Mouse (Mus musculus): ENCODE measurements around the gene Aen. TPM values are rescaled to one million over a fixed set of nuclear protein-coding genes. Genes with fewer than 3 reads are reported as not detected.

The Aen gene
- polyA plus RNA-seq, 1 experiment from 2014 or later, result 15.1 TPM

- peaks cover 45% of the 10 kb centered on the region for H3K27me3 ChIP-seq (ENCODE audit: insufficient read depth, low read length)
- H3K4me2 ChIP-seq (ENCODE audit: low read depth, low read length), result no peak overlapping the region
- no peak overlapping the region for H3K27ac ChIP-seq (ENCODE audit: low read depth)
- no peaks in the 10 kb centered on the region for H3K4me1 ChIP-seq (ENCODE audit: insufficient read depth)
- 75% methylated on average over 4 of the region's 4 CpGs for WGBS (ENCODE audit: insufficient replicate concordance)
- no peak overlapping the region for H3K4me3 ChIP-seq (ENCODE audit: low read depth, low read length)
- H3K9me3 ChIP-seq (ENCODE audit: low read length), result no peaks in the 10 kb centered on the region
- DNase-seq (no peak), ATAC-seq (no peak)
- H3K9ac ChIP-seq (replicated peaks), result no peak overlapping the region
- H3K36me3 ChIP-seq (replicated peaks; ENCODE audit: insufficient read depth, low read length), result no peaks in the 10 kb centered on the region
- TF ChIP-seq EP300 (IDR thresholded peaks at IDR 0.05; ENCODE audit: low read depth) (no peak), CTCF (IDR thresholded peaks at IDR 0.05; ENCODE audit: low read depth) (no peak)
Observed at GRCm38 (mm10) chr7:78886496-78886895, 9.2 kb upstream of the Aen start.

DNA sequence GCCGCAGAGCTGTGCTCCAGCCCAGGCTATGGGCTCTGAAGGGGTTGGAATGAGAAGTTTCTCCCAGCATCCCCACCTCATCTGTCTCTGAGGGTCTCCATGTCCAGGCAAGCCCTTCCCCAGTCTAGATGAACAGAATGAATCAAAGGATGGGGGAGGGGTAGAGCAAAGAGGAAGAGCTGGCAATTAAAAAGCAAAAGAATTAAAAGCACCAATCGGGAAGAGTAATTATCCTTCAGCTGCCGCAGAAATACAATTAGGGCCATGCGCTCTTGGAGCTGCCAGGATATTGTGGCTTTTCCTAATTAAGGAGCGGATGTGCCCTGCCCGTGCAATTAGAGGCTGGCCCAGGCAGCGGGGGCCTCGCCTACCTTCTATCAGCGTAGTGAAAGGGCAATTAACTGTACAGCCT is 8.2 kb upstream of the Aen start:
- H3K9me3 ChIP-seq (ENCODE audit: low read length), result no peaks in the 10 kb centered on the region
- H3K27me3 ChIP-seq (ENCODE audit: insufficient read depth, low read length), result peaks cover 38% of the 10 kb centered on the region
- no peak overlapping the region for H3K9ac ChIP-seq (replicated peaks)
- no peaks in the 10 kb centered on the region for H3K36me3 ChIP-seq (replicated peaks; ENCODE audit: insufficient read depth, low read length)
- DNase-seq (no peak), ATAC-seq (no peak)
- WGBS (ENCODE audit: insufficient replicate concordance), result 70% methylated on average over 9 of the region's 9 CpGs
- no peak overlapping the region for H3K4me3 ChIP-seq (ENCODE audit: low read depth, low read length)
- TF ChIP-seq EP300 (IDR thresholded peaks at IDR 0.05; ENCODE audit: low read depth) (no peak), CTCF (IDR thresholded peaks at IDR 0.05; ENCODE audit: low read depth) (no peak)
- H3K4me1 ChIP-seq (ENCODE audit: insufficient read depth), result no peaks in the 10 kb centered on the region
- H3K4me2 ChIP-seq (ENCODE audit: low read depth, low read length), result no peak overlapping the region
- no peak overlapping the region for H3K27ac ChIP-seq (ENCODE audit: low read depth)

DNA sequence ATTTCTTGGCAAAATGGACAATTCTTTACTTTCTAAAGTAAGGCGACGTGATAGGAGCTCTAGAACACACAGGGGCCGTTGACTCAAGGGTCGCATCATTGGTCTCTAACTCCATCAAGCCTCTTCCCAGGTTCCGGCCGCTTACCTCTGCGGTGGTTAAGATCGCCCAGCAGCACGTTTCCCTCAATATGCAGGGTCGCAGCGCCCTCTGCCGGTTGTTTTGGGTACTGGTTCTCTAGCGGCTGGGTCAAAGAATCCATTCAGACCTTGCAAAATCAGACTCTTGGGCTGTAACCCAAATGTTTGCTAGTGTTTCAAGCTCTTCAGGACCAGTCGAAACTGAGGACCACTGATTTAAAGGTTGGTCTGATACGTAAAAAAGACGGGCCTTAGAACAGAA is 5.0 kb upstream of the Aen start:
- TF ChIP-seq CTCF (IDR thresholded peaks at IDR 0.05; ENCODE audit: low read depth) (peak; percentile 98), EP300 (IDR thresholded peaks at IDR 0.05; ENCODE audit: low read depth) (no peak)
- ATAC-seq, result peak; percentile 38; the same call in 1 of the 2 replicates
- DNase-seq, result peak; percentile 93
- WGBS (ENCODE audit: insufficient replicate concordance), result 2% methylated on average over 16 of the region's 16 CpGs
- H3K4me1 ChIP-seq (ENCODE audit: insufficient read depth), result peaks cover 4% of the 10 kb centered on the region
- no peak overlapping the region for H3K9ac ChIP-seq (replicated peaks)
- peaks cover 10% of the 10 kb centered on the region; the same call in 1 of the 2 replicates for H3K27me3 ChIP-seq (ENCODE audit: insufficient read depth, low read length)
- H3K9me3 ChIP-seq (ENCODE audit: low read length), result no peaks in the 10 kb centered on the region
- H3K27ac ChIP-seq (ENCODE audit: low read depth), result no peak overlapping the region
- H3K4me3 ChIP-seq (ENCODE audit: low read depth, low read length), result no peak overlapping the region
- no peaks in the 10 kb centered on the region for H3K36me3 ChIP-seq (replicated peaks; ENCODE audit: insufficient read depth, low read length)
- no peak overlapping the region for H3K4me2 ChIP-seq (ENCODE audit: low read depth, low read length)

DNA sequence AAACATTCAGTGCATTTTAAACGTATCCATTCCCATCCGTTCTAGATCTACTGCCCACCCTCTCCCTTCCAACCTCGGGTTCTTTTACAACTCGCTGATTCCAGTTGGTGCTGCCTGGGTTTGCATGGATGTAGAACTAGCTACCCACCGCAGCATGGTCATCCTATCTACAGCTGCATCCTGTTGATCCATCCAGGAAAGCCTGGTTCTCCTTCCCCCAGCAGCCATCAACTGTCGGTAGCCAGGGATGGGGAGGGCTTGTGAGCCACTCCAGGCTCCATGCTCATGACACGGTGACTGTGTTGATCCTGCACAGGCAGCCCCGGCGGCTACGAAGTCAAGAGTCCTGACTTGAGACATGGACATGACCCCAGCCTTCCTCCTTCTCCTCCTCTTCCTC is 1.7 kb upstream of the Aen start:
- no peak overlapping the region for H3K4me3 ChIP-seq (ENCODE audit: low read depth, low read length)
- no peak overlapping the region for H3K4me2 ChIP-seq (ENCODE audit: low read depth, low read length)
- ATAC-seq, result no peak
- peaks cover 23% of the 10 kb centered on the region for H3K4me1 ChIP-seq (ENCODE audit: insufficient read depth)
- H3K36me3 ChIP-seq (replicated peaks; ENCODE audit: insufficient read depth, low read length), result 0 out of 2 replicates have a peak, but pooled peaks cover 3% of the 10 kb centered on the region
- no peak overlapping the region for H3K9ac ChIP-seq (replicated peaks)
- TF ChIP-seq EP300 (IDR thresholded peaks at IDR 0.05; ENCODE audit: low read depth) (no peak), CTCF (IDR thresholded peaks at IDR 0.05; ENCODE audit: low read depth) (no peak)
- DNase-seq, result no peak
- H3K9me3 ChIP-seq (ENCODE audit: low read length), result no peaks in the 10 kb centered on the region
- WGBS (ENCODE audit: insufficient replicate concordance), result 73% methylated on average over 10 of the region's 10 CpGs
- no peak overlapping the region for H3K27ac ChIP-seq (ENCODE audit: low read depth)
- no peaks in the 10 kb centered on the region for H3K27me3 ChIP-seq (ENCODE audit: insufficient read depth, low read length)

GRCm38 (mm10) chr7:78895021-78895652 is 517 bp upstream of the Aen start:
- H3K4me2 ChIP-seq (ENCODE audit: low read depth, low read length), result peak overlapping the region; percentile 94
- ATAC-seq, result no peak
- no peak for DNase-seq
- peaks cover 23% of the 10 kb centered on the region for H3K4me1 ChIP-seq (ENCODE audit: insufficient read depth)
- 0 out of 2 replicates have a peak, but pooled peaks cover 3% of the 10 kb centered on the region for H3K36me3 ChIP-seq (replicated peaks; ENCODE audit: insufficient read depth, low read length)
- no peak overlapping the region for H3K9ac ChIP-seq (replicated peaks)
- no peaks in the 10 kb centered on the region for H3K27me3 ChIP-seq (ENCODE audit: insufficient read depth, low read length)
- TF ChIP-seq CTCF (IDR thresholded peaks at IDR 0.05; ENCODE audit: low read depth) (no peak), EP300 (IDR thresholded peaks at IDR 0.05; ENCODE audit: low read depth) (no peak)
- no peaks in the 10 kb centered on the region for H3K9me3 ChIP-seq (ENCODE audit: low read length)
- H3K27ac ChIP-seq (ENCODE audit: low read depth), result no peak overlapping the region
- 33% methylated on average over 13 of the region's 13 CpGs for WGBS (ENCODE audit: insufficient replicate concordance)
- peak overlapping the region; percentile 86 for H3K4me3 ChIP-seq (ENCODE audit: low read depth, low read length)

- no peak for DNase-seq
- Histone ChIP-seq H3K9ac (replicated peaks) (0 out of 2 replicates have a peak overlapping the region, but pooled peaks have one; percentile 5), H3K4me1 (ENCODE audit: insufficient read depth) (peaks cover 23% of the 10 kb centered on the region), H3K4me2 (ENCODE audit: low read depth, low read length) (peak overlapping the region; percentile 94), H3K4me3 (ENCODE audit: low read depth, low read length) (no peak overlapping the region), H3K27ac (ENCODE audit: low read depth) (no peak overlapping the region), H3K27me3 (ENCODE audit: insufficient read depth, low read length) (no peaks in the 10 kb centered on the region), H3K9me3 (ENCODE audit: low read length) (no peaks in the 10 kb centered on the region), H3K36me3 (replicated peaks; ENCODE audit: insufficient read depth, low read length) (peaks cover 9% of the 10 kb centered on the region; the same call in 1 of the 2 replicates)
- WGBS (ENCODE audit: insufficient replicate concordance), result 67% methylated on average over 3 of the region's 3 CpGs
- TF ChIP-seq CTCF (IDR thresholded peaks at IDR 0.05; ENCODE audit: low read depth) (no peak), EP300 (IDR thresholded peaks at IDR 0.05; ENCODE audit: low read depth) (no peak)
- no peak for ATAC-seq
Observed at GRCm38 (mm10) chr7:78897567-78897966, 1.9 kb downstream of the Aen start.
